Mouse (Mus musculus): ENCODE results near the gene Rdx. TPM values are rescaled to one million over a fixed set of nuclear protein-coding genes. Genes with fewer than 3 reads are reported as not detected.
"Not testable (repeated sequence)": the region's sequence is repeated elsewhere in the genome, so short reads cannot be mapped to it uniquely, and the experiment has no call there.

Rdx gene
- polyA plus RNA-seq, 1 experiment, result 17.9 TPM

DNA sequence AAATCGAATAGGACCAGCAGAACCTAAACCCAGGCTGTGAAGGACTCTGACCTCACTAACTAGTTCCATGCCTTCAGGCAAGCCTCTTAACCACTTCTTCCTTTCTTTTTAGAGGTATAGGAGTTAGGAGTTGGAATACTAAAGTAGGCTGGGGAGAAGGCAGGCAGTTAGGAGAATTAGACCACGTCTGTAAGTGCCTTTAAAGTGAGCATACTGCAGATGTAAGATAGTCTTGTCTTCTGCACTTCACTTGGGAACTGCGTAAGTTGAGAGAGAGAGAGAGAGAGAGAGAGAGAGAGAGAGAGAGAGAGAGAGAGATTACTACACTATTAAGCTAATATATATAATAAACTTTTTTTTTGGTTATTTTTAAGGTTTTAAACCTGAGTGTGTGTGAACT is 8.3 kb downstream of the Rdx start:
- Histone ChIP-seq H3K4me3 (ENCODE audit: control insufficient read depth, low read depth, low read length) (no peak overlapping the region), H3K27ac (ENCODE audit: control insufficient read depth, insufficient read depth, low read depth, low read length) (no peak overlapping the region), H3K27me3 (ENCODE audit: control insufficient read depth, insufficient read depth, low read length) (no peaks in the 10 kb centered on the region), H3K4me1 (ENCODE audit: control insufficient read depth, insufficient read depth, low read length) (peaks cover 2% of the 10 kb centered on the region; the same call in 1 of the 2 replicates), H3K36me3 (ENCODE audit: control insufficient read depth, insufficient read depth, low read length) (no peaks in the 10 kb centered on the region)
- TF ChIP-seq CTCF (IDR thresholded peaks at IDR 0.05; ENCODE audit: control insufficient read depth, insufficient read depth, insufficient replicate concordance, low read depth, low read length), result no peak
- TF ChIP-seq POLR2A (IDR thresholded peaks at IDR 0.05; ENCODE audit: control insufficient read depth, low read depth, low read length), result no peak

DNA sequence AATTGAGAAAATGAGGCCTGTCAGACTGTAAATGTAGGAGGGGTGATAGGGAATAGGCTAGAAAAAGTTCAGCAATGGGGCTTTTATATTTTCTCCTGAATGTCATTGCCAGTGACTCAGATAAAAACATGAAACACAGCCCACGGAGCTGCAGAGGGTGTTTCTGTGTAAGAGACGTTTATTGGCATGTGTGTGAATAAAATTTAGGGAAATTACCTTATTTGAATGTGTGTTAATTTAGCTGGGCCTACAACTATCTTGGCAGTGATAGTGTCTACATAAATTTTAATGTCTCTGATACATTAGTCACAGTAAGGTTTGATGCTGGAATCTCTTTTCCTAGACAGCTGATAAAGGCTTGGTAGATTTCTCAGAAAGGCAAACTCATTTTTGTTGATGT is 12.8 kb downstream of the Rdx start:
- Histone ChIP-seq H3K27ac (ENCODE audit: control insufficient read depth, insufficient read depth, low read depth, low read length) (no peak overlapping the region), H3K4me3 (ENCODE audit: control insufficient read depth, low read depth, low read length) (no peak overlapping the region), H3K36me3 (ENCODE audit: control insufficient read depth, insufficient read depth, low read length) (no peaks in the 10 kb centered on the region), H3K4me1 (ENCODE audit: control insufficient read depth, insufficient read depth, low read length) (no peaks in the 10 kb centered on the region), H3K27me3 (ENCODE audit: control insufficient read depth, insufficient read depth, low read length) (no peaks in the 10 kb centered on the region)
- TF ChIP-seq POLR2A (IDR thresholded peaks at IDR 0.05; ENCODE audit: control insufficient read depth, low read depth, low read length), result no peak
- no peak for TF ChIP-seq CTCF (IDR thresholded peaks at IDR 0.05; ENCODE audit: control insufficient read depth, insufficient read depth, insufficient replicate concordance, low read depth, low read length)

DNA sequence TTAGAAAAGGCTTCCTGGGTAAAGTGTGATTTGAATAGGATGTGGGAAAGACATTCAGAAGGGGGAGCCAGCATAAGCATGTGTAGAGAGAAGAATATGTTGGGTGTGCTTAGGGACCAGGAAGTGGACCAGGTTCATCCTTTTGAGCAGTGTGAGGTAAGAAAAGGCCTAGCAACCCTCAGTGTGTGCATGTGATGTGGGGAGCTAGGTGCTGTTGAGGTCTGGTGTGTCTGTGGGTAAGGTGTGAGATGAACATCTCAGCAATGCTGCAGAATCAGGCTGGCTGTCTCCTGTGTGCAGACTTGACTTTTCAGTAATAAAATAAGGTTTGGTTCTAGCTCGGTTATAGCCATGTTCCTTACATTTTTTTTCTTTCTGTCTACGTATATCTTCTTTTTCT is 23.1 kb downstream of the Rdx start:
- Histone ChIP-seq H3K27ac (ENCODE audit: control insufficient read depth, insufficient read depth, low read depth, low read length) (no peak overlapping the region), H3K4me1 (ENCODE audit: control insufficient read depth, insufficient read depth, low read length) (no peaks in the 10 kb centered on the region), H3K27me3 (ENCODE audit: control insufficient read depth, insufficient read depth, low read length) (no peaks in the 10 kb centered on the region), H3K4me3 (ENCODE audit: control insufficient read depth, low read depth, low read length) (no peak overlapping the region), H3K36me3 (ENCODE audit: control insufficient read depth, insufficient read depth, low read length) (peaks cover 2% of the 10 kb centered on the region; the same call in 1 of the 2 replicates)
- TF ChIP-seq CTCF (IDR thresholded peaks at IDR 0.05; ENCODE audit: control insufficient read depth, insufficient read depth, insufficient replicate concordance, low read depth, low read length), result no peak
- TF ChIP-seq POLR2A (IDR thresholded peaks at IDR 0.05; ENCODE audit: control insufficient read depth, low read depth, low read length), result no peak

DNA sequence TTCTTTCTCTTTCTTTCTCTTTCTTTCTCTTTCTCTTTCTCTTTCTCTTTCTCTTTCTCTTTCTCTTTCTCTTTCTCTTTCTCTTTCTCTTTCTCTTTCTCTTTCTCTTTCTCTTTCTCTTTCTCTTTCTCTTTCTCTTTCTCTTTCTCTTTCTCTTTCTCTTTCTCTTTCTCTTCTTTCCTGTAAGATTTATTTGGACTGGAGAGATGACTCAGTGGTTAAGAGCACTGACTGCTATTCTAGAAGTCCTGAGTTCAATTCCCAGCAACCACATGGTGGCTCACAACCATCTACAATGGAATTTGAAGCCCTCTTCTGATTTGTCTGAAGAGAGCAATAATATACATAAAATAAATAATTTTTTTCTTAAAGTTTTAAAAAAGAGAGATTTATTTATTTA is 24.4 kb downstream of the Rdx start:
- not testable (repeated sequence) for H3K27ac ChIP-seq (ENCODE audit: control insufficient read depth, insufficient read depth, low read depth, low read length); H3K4me1 ChIP-seq (ENCODE audit: control insufficient read depth, insufficient read depth, low read length); H3K27me3 ChIP-seq (ENCODE audit: control insufficient read depth, insufficient read depth, low read length); H3K36me3 ChIP-seq (ENCODE audit: control insufficient read depth, insufficient read depth, low read length); H3K4me3 ChIP-seq (ENCODE audit: control insufficient read depth, low read depth, low read length)

DNA sequence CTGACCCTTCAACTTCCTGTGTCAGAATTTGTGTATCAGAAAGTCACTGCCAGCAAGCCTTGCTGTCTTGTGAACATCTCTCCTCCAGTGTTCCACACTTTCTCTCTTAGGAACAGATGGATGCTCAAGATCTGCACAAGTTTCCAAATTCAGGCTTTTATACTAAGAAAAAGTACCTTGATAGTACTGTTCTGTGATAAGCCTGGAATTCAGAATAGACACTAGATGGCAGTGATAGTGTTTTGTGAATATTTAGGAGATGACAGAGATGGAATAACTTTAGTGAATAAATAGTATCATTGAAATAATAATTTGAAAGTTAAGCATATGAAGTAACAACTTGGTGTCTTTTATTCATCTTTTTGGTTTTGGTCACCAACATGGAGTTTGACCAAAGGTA is 25.2 kb downstream of the Rdx start:
- Histone ChIP-seq H3K27ac (ENCODE audit: control insufficient read depth, insufficient read depth, low read depth, low read length) (no peak overlapping the region), H3K36me3 (ENCODE audit: control insufficient read depth, insufficient read depth, low read length) (peaks cover 1% of the 10 kb centered on the region; the same call in 1 of the 2 replicates), H3K4me3 (ENCODE audit: control insufficient read depth, low read depth, low read length) (no peak overlapping the region), H3K27me3 (ENCODE audit: control insufficient read depth, insufficient read depth, low read length) (no peaks in the 10 kb centered on the region), H3K4me1 (ENCODE audit: control insufficient read depth, insufficient read depth, low read length) (no peaks in the 10 kb centered on the region)
- TF ChIP-seq POLR2A (IDR thresholded peaks at IDR 0.05; ENCODE audit: control insufficient read depth, low read depth, low read length), result no peak
- TF ChIP-seq CTCF (IDR thresholded peaks at IDR 0.05; ENCODE audit: control insufficient read depth, insufficient read depth, insufficient replicate concordance, low read depth, low read length), result no peak

DNA sequence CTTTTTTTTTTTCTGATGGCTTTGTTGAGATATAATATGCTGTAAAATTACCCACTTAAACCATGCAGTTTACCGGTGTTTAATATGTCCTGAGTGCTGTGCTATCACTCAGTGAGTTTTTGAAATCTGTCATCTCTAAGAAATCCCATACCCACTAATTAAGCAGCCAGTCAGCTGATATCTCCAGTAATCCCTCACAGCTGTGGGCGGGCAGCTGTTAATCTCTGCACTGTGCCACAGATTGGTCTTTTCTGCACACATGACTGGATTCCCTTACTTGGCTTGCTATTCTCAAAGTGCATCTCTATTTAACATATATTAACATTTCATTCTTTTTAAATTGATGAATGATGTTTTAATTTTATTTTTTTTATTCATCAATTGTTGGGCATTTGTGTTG is 29.1 kb downstream of the Rdx start:
- H3K36me3 ChIP-seq (ENCODE audit: control insufficient read depth, insufficient read depth, low read length), result peaks cover 1% of the 10 kb centered on the region; the same call in 1 of the 2 replicates
- TF ChIP-seq POLR2A (IDR thresholded peaks at IDR 0.05; ENCODE audit: control insufficient read depth, low read depth, low read length), result no peak
- no peak for TF ChIP-seq CTCF (IDR thresholded peaks at IDR 0.05; ENCODE audit: control insufficient read depth, insufficient read depth, insufficient replicate concordance, low read depth, low read length)
- H3K27me3 ChIP-seq (ENCODE audit: control insufficient read depth, insufficient read depth, low read length), result no peaks in the 10 kb centered on the region

DNA sequence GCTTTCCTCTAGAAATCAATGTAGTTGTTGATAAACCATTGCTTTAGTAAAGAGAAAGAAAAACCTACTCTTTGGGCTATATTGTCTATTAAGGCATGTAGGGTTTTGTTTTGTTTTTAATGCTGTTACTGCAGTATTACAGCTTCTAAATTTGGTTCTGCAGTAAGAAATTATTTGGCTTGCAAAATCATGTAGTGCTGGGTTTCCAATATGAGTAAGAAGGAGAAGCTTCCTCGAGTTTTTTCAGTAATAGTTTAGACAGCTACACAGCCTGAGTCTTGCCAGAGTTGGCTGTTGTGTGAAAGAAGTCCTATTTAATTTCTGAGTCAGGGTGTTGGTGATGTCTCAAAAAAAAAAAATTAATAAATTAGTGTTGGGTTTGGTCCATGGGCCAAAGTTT is 30.7 kb downstream of the Rdx start:
- no peak overlapping the region for H3K27ac ChIP-seq (ENCODE audit: control insufficient read depth, insufficient read depth, low read depth, low read length)
- H3K36me3 ChIP-seq (ENCODE audit: control insufficient read depth, insufficient read depth, low read length), result peaks cover under 1% of the 10 kb centered on the region; the same call in 1 of the 2 replicates
- H3K27me3 ChIP-seq (ENCODE audit: control insufficient read depth, insufficient read depth, low read length), result no peaks in the 10 kb centered on the region
- no peak for TF ChIP-seq POLR2A (IDR thresholded peaks at IDR 0.05; ENCODE audit: control insufficient read depth, low read depth, low read length)
- no peak for TF ChIP-seq CTCF (IDR thresholded peaks at IDR 0.05; ENCODE audit: control insufficient read depth, insufficient read depth, insufficient replicate concordance, low read depth, low read length)
- no peak overlapping the region for H3K4me3 ChIP-seq (ENCODE audit: control insufficient read depth, low read depth, low read length)
- H3K4me1 ChIP-seq (ENCODE audit: control insufficient read depth, insufficient read depth, low read length), result no peaks in the 10 kb centered on the region

More for the DNA sequence above, 29.1 kb downstream of the Rdx start:
- no peak overlapping the region for H3K4me3 ChIP-seq (ENCODE audit: control insufficient read depth, low read depth, low read length)
- no peaks in the 10 kb centered on the region for H3K4me1 ChIP-seq (ENCODE audit: control insufficient read depth, insufficient read depth, low read length)
- no peak overlapping the region for H3K27ac ChIP-seq (ENCODE audit: control insufficient read depth, insufficient read depth, low read depth, low read length)

- no peak overlapping the region for H3K4me3 ChIP-seq (ENCODE audit: control insufficient read depth, low read depth, low read length)
- no peak overlapping the region for H3K27ac ChIP-seq (ENCODE audit: control insufficient read depth, insufficient read depth, low read depth, low read length)
- TF ChIP-seq CTCF (IDR thresholded peaks at IDR 0.05; ENCODE audit: control insufficient read depth, insufficient read depth, insufficient replicate concordance, low read depth, low read length), result no peak
- TF ChIP-seq POLR2A (IDR thresholded peaks at IDR 0.05; ENCODE audit: control insufficient read depth, low read depth, low read length), result no peak
- no peaks in the 10 kb centered on the region for H3K27me3 ChIP-seq (ENCODE audit: control insufficient read depth, insufficient read depth, low read length)
- H3K4me1 ChIP-seq (ENCODE audit: control insufficient read depth, insufficient read depth, low read length), result no peaks in the 10 kb centered on the region
- H3K36me3 ChIP-seq (ENCODE audit: control insufficient read depth, insufficient read depth, low read length), result no peaks in the 10 kb centered on the region; the same call in 1 of the 2 replicates
Measured at GRCm38 (mm10) chr9:52081979-52082378, 35.0 kb downstream of the Rdx start.
